Mouse (Mus musculus): ENCODE measurements around the gene Birc7. TPM values are rescaled to one million over a fixed set of nuclear protein-coding genes. Genes with fewer than 3 reads are reported as not detected.

Birc7 gene
- total RNA-seq (2021) = not detected
- long read RNA-seq, experiment 1 = 0 reads
- long read RNA-seq, experiment 2 = 0 reads

- no peak for DNase-seq
These were observed at the start of gene Birc7 for GRCm38 (mm10) chr2:180928723-180929122. Gene Birc7, plus strand, starts transcription at chr2:180929023.

GRCm38 (mm10) chr2:180879365-180880067 lies 49.3 kb upstream of the Birc7 start:
- no peak for DNase-seq

GRCm38 (mm10) chr2:180881281-180881680 lies 47.5 kb upstream of the Birc7 start:
- no peak for DNase-seq

- no peak for DNase-seq
These were observed 43.6 kb upstream of the Birc7 start for GRCm38 (mm10) chr2:180885270-180885669.

GRCm38 (mm10) chr2:180889271-180889920 lies 39.4 kb upstream of the Birc7 start:
- no peak for DNase-seq

GRCm38 (mm10) chr2:180889921-180890280 lies 38.9 kb upstream of the Birc7 start:
- no peak for DNase-seq

- no peak for DNase-seq
These were observed 38.3 kb upstream of the Birc7 start for GRCm38 (mm10) chr2:180890422-180891074.

GRCm38 (mm10) chr2:180891075-180891834 lies 37.6 kb upstream of the Birc7 start:
- no peak for DNase-seq

GRCm38 (mm10) chr2:180891835-180892323 lies 36.9 kb upstream of the Birc7 start:
- no peak for DNase-seq

- peak in 1 of 2 experiments; percentile 21 for DNase-seq
These were observed 35.8 kb upstream of the Birc7 start for GRCm38 (mm10) chr2:180892841-180893521.

GRCm38 (mm10) chr2:180893537-180894028 lies 35.2 kb upstream of the Birc7 start:
- DNase-seq = no peak

GRCm38 (mm10) chr2:180894029-180894623 lies 34.7 kb upstream of the Birc7 start:
- DNase-seq = peak in 1 of 2 experiments; percentile 52

- DNase-seq = peak; percentile 36 to 61
These were observed 34.1 kb upstream of the Birc7 start for GRCm38 (mm10) chr2:180894734-180895133.

GRCm38 (mm10) chr2:180895321-180895720 lies 33.5 kb upstream of the Birc7 start:
- no peak for DNase-seq

- DNase-seq = no peak
These were observed 32.8 kb upstream of the Birc7 start for GRCm38 (mm10) chr2:180895837-180896525.

- DNase-seq = no peak
These were observed 31.8 kb upstream of the Birc7 start for GRCm38 (mm10) chr2:180896819-180897625.

GRCm38 (mm10) chr2:180897857-180898256 lies 31.0 kb upstream of the Birc7 start:
- DNase-seq = no peak

GRCm38 (mm10) chr2:180902086-180902485 lies 26.7 kb upstream of the Birc7 start:
- DNase-seq = no peak

GRCm38 (mm10) chr2:180904435-180905208 lies 24.2 kb upstream of the Birc7 start:
- no peak for DNase-seq

Measured in heart, adult 18-20 months (tissue).